Mouse (Mus musculus): ENCODE measurements around the gene Bmpr2.

GRCm38 (mm10) chr1:59868041-59868440 is 104.8 kb downstream of the Bmpr2 start:
- no peak for TF ChIP-seq POLR2A (IDR thresholded peaks at IDR 0.05; ENCODE audit: insufficient read depth, low read depth, low read length)
- TF ChIP-seq CTCF (IDR thresholded peaks at IDR 0.05; ENCODE audit: insufficient read depth, low read depth, low read length): no peak
